Comparison of ENCODE assay signal across 8 mouse cellular contexts in the genomic region with DNA sequence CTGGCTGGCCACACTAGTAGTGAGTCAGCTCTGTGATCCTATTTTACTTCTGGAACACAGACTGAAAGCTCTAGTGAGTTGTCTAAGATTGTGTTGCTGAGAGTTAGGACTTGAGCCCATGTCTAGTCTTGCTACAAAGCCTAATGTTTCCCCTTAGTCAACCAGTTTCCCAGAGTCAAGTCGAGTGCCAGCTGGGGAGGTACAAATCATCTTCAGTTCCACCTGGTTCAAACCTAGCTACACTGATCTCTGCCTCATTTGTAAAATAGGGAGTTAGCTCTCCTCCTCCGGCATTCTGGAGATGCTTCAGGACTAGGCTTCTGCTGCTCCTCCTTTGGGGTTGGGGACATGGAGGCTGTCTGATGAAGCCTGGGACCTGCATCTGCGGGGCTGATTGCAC. TPM values are rescaled to one million over a fixed set of nuclear protein-coding genes. Genes with fewer than 3 reads are reported as not detected.
DNase-seq lines count a peak whose midpoint lies in the region; ATAC-seq and TF ChIP-seq lines count a peak whose summit lies in the region.

No protein-coding gene starts in this region.

- 31% methylated on average over 3 of the region's 3 CpGs for WGBS in kidney, embryonic 14.5 days
- WGBS in bone marrow, adult 2 months, result 43% methylated on average over 3 of the region's 3 CpGs
- 63% methylated on average over 3 of the region's 3 CpGs for WGBS in hindbrain, embryonic 10.5 days
- WGBS in midbrain, embryonic 14.5 days, result 68% methylated on average over 3 of the region's 3 CpGs

- no peak for TF ChIP-seq POLR2A in bone marrow, adult 2 months (IDR thresholded peaks at IDR 0.05; ENCODE audit: borderline replicate concordance, control insufficient read depth, low read depth, low read length)

- no peaks in the 10 kb centered on the region for H3K9me3 ChIP-seq in kidney, embryonic 14.5 days (ENCODE audit: control insufficient read depth, low read length)
- no peaks in the 10 kb centered on the region for H3K9me3 ChIP-seq in hindbrain, embryonic 10.5 days
- no peaks in the 10 kb centered on the region for H3K9me3 ChIP-seq in midbrain, embryonic 14.5 days (ENCODE audit: control insufficient read depth, low read length)

- DNase-seq in kidney, postnatal 14 days, result no peak
- no peak for DNase-seq in hindbrain, embryonic 10.5 days (ENCODE audit: low spot score)
- peak; percentile 11 for DNase-seq in midbrain, embryonic 14.5 days
- no peak for DNase-seq in T-cell, adult 2 months (ENCODE audit: low spot score)
- no peak for DNase-seq in gastrocnemius, adult 8-10 months (ENCODE audit: low spot score in 2 of 2)

- H3K9ac ChIP-seq in kidney, embryonic 14.5 days (ENCODE audit: low read depth, low read length), result peak overlapping the region; percentile 93
- H3K9ac ChIP-seq in midbrain, embryonic 14.5 days (replicated peaks; ENCODE audit: low read length), result peak overlapping the region; percentile 86

- H3K27ac ChIP-seq in kidney, embryonic 14.5 days (ENCODE audit: low read depth, low read length), result peak overlapping the region; percentile 92
- no peak overlapping the region for H3K27ac ChIP-seq in bone marrow, adult 2 months (ENCODE audit: control insufficient read depth, insufficient read depth, low read depth, low read length, poor library complexity)
- peak overlapping the region; percentile 96 for H3K27ac ChIP-seq in hindbrain, embryonic 10.5 days
- peak overlapping the region; percentile 89 for H3K27ac ChIP-seq in midbrain, embryonic 14.5 days (replicated peaks; ENCODE audit: low read depth, low read length)

- peaks cover 26% of the 10 kb centered on the region; the same call in 1 of the 2 replicates for H3K4me1 ChIP-seq in kidney, embryonic 14.5 days (ENCODE audit: control insufficient read depth, insufficient read depth, low read length)
- H3K4me1 ChIP-seq in bone marrow, adult 2 months (ENCODE audit: control insufficient read depth, insufficient read depth, low read length), result peaks cover 2% of the 10 kb centered on the region; the same call in 1 of the 2 replicates
- H3K4me1 ChIP-seq in hindbrain, embryonic 10.5 days (replicated peaks), result peaks cover 46% of the 10 kb centered on the region
- peaks cover 26% of the 10 kb centered on the region for H3K4me1 ChIP-seq in midbrain, embryonic 14.5 days (ENCODE audit: control insufficient read depth, insufficient read depth, low read length)

- H3K36me3 ChIP-seq in kidney, embryonic 14.5 days (ENCODE audit: control insufficient read depth, insufficient read depth, low read length), result peaks cover 28% of the 10 kb centered on the region
- peaks cover 39% of the 10 kb centered on the region for H3K36me3 ChIP-seq in hindbrain, embryonic 10.5 days
- H3K36me3 ChIP-seq in midbrain, embryonic 14.5 days (ENCODE audit: control insufficient read depth, insufficient read depth, low read length), result peaks cover 33% of the 10 kb centered on the region

- no peak for ATAC-seq in kidney, embryonic 14.5 days (ENCODE audit: low FRiP score, low TSS enrichment)
- no peak for ATAC-seq in midbrain, embryonic 14.5 days (ENCODE audit: low FRiP score, low TSS enrichment)
- no peak for ATAC-seq in inflammation-experienced regulatory T-cells, adult 6 months

- H3K27me3 ChIP-seq in kidney, embryonic 14.5 days (ENCODE audit: control insufficient read depth, insufficient read depth, low read length), result no peaks in the 10 kb centered on the region
- no peaks in the 10 kb centered on the region for H3K27me3 ChIP-seq in hindbrain, embryonic 10.5 days (ENCODE audit: insufficient read depth, poor library complexity, severe bottlenecking)
- H3K27me3 ChIP-seq in midbrain, embryonic 14.5 days (ENCODE audit: control insufficient read depth, insufficient read depth, low read length), result no peaks in the 10 kb centered on the region

- peak overlapping the region; percentile 65 for H3K4me2 ChIP-seq in kidney, embryonic 14.5 days (replicated peaks; ENCODE audit: low read depth, low read length)
- H3K4me2 ChIP-seq in midbrain, embryonic 14.5 days (ENCODE audit: low read length), result peak overlapping the region; percentile 79

- TF ChIP-seq CTCF in bone marrow, adult 2 months (IDR thresholded peaks at IDR 0.05; ENCODE audit: control insufficient read depth, insufficient read depth, low read length), result no peak

- peak overlapping the region; percentile 89 for H3K4me3 ChIP-seq in kidney, embryonic 14.5 days (ENCODE audit: low read length)
- H3K4me3 ChIP-seq in bone marrow, adult 2 months (replicated peaks; ENCODE audit: control insufficient read depth, low read depth, low read length), result peak overlapping the region; percentile 36
- peak overlapping the region; percentile 97 for H3K4me3 ChIP-seq in hindbrain, embryonic 10.5 days
- peak overlapping the region; percentile 88 for H3K4me3 ChIP-seq in midbrain, embryonic 14.5 days (replicated peaks; ENCODE audit: low read depth, low read length)

RNA-seq across cellular contexts. Expression of a gene that starts 0.6 kb away (rescaled TPM):
- 238 and 353 TPM in 2 replicates for polyA plus RNA-seq in kidney, embryonic 14.5 days (2014; fragmentation: Nextera tagmentation; extraction: Ambion mirVana)
- polyA plus RNA-seq in bone marrow, adult 2 months (2011; ENCODE audit: insufficient read depth, insufficient read length, low replicate concordance, missing spikeins), result 59.3 and 107 TPM in 2 replicates
- 461 and 484 TPM in 2 replicates for polyA plus RNA-seq in hindbrain, embryonic 10.5 days (2016; fragmentation: Nextera tagmentation; extraction: Ambion mirVana)
- 208 and 247 TPM in 2 replicates for polyA plus RNA-seq in midbrain, embryonic 14.5 days (2014; fragmentation: Nextera tagmentation; extraction: Ambion mirVana)
- total RNA-seq in gastrocnemius, adult 8-10 months (2022), result 100 to 1,000 TPM; 116 to 144 (median 125) TPM
- polyA plus RNA-seq in inflammation-experienced regulatory T-cells, adult 6 months (2017; shearing (Covaris generic)), result 100 to 1,000 TPM in 2 of 3 experiments, 10 to 100 TPM in 1; 94.0 to 107 (median 105) TPM

RNA-seq across cellular contexts. Expression of a gene that starts 0.9 kb away (rescaled TPM):
- polyA plus RNA-seq in kidney, embryonic 14.5 days (2014; fragmentation: Nextera tagmentation; extraction: Ambion mirVana), result 21.5 and 30.0 TPM in 2 replicates
- polyA plus RNA-seq in bone marrow, adult 2 months (2011; ENCODE audit: insufficient read depth, insufficient read length, low replicate concordance, missing spikeins), result 3.7 and 5.3 TPM in 2 replicates
- polyA plus RNA-seq in hindbrain, embryonic 10.5 days (2016; fragmentation: Nextera tagmentation; extraction: Ambion mirVana), result 21.6 and 23.3 TPM in 2 replicates
- 27.5 and 29.1 TPM in 2 replicates for polyA plus RNA-seq in midbrain, embryonic 14.5 days (2014; fragmentation: Nextera tagmentation; extraction: Ambion mirVana)
- total RNA-seq in gastrocnemius, adult 8-10 months (2022), result 1 to 10 TPM; 3.5 to 4.5 (median 3.6) TPM
- polyA plus RNA-seq in inflammation-experienced regulatory T-cells, adult 6 months (2017; shearing (Covaris generic)), result 10 to 100 TPM in 1 of 3 experiments, 1 to 10 TPM in 2; 8.4 to 10.7 (median 9.5) TPM

RNA-seq across cellular contexts. Expression of a gene that starts 27.4 kb away (rescaled TPM):
- 57.9 and 59.2 TPM in 2 replicates for polyA plus RNA-seq in kidney, embryonic 14.5 days (2014; fragmentation: Nextera tagmentation; extraction: Ambion mirVana)
- 7.2 and 16.5 TPM in 2 replicates for polyA plus RNA-seq in bone marrow, adult 2 months (2011; ENCODE audit: insufficient read depth, insufficient read length, low replicate concordance, missing spikeins)
- 62.4 and 66.3 TPM in 2 replicates for polyA plus RNA-seq in hindbrain, embryonic 10.5 days (2016; fragmentation: Nextera tagmentation; extraction: Ambion mirVana)
- polyA plus RNA-seq in midbrain, embryonic 14.5 days (2014; fragmentation: Nextera tagmentation; extraction: Ambion mirVana), result 42.1 and 44.3 TPM in 2 replicates
- total RNA-seq in gastrocnemius, adult 8-10 months (2022), result 1 to 10 TPM in 2 of 4 experiments, under 1 TPM in 2; 0.80 to 1.7 (median 1.1) TPM
- 10 to 100 TPM; 17.8 to 20.5 (median 18.6) TPM for polyA plus RNA-seq in inflammation-experienced regulatory T-cells, adult 6 months (2017; shearing (Covaris generic))

RNA-seq across cellular contexts. Expression of a gene that starts 27.6 kb away (rescaled TPM):
- 10.5 and 14.1 TPM in 2 replicates for polyA plus RNA-seq in kidney, embryonic 14.5 days (2014; fragmentation: Nextera tagmentation; extraction: Ambion mirVana)
- polyA plus RNA-seq in bone marrow, adult 2 months (2011; ENCODE audit: insufficient read depth, insufficient read length, low replicate concordance, missing spikeins), result 17.7 and 34.4 TPM in 2 replicates
- polyA plus RNA-seq in hindbrain, embryonic 10.5 days (2016; fragmentation: Nextera tagmentation; extraction: Ambion mirVana), result 14.2 and 17.0 TPM in 2 replicates
- polyA plus RNA-seq in midbrain, embryonic 14.5 days (2014; fragmentation: Nextera tagmentation; extraction: Ambion mirVana), result 17.8 and 20.5 TPM in 2 replicates
- total RNA-seq in gastrocnemius, adult 8-10 months (2022), result 1 to 10 TPM; 7.6 to 8.3 (median 7.8) TPM
- polyA plus RNA-seq in inflammation-experienced regulatory T-cells, adult 6 months (2017; shearing (Covaris generic)), result 10 to 100 TPM; 31.7 to 42.7 (median 34.1) TPM

RNA-seq across cellular contexts. Expression of a gene that starts 29.5 kb away (rescaled TPM):
- polyA plus RNA-seq in kidney, embryonic 14.5 days (2014; fragmentation: Nextera tagmentation; extraction: Ambion mirVana), result 1.2 and 2.0 TPM in 2 replicates
- 0.41 and 0.77 TPM in 2 replicates for polyA plus RNA-seq in bone marrow, adult 2 months (2011; ENCODE audit: insufficient read depth, insufficient read length, low replicate concordance, missing spikeins)
- polyA plus RNA-seq in hindbrain, embryonic 10.5 days (2016; fragmentation: Nextera tagmentation; extraction: Ambion mirVana), result 0.89 and 1.0 TPM in 2 replicates
- polyA plus RNA-seq in midbrain, embryonic 14.5 days (2014; fragmentation: Nextera tagmentation; extraction: Ambion mirVana), result 0.53 and 0.83 TPM in 2 replicates
- total RNA-seq in gastrocnemius, adult 8-10 months (2022), result not detected
- polyA plus RNA-seq in inflammation-experienced regulatory T-cells, adult 6 months (2017; shearing (Covaris generic)), result under 1 TPM in 1 of 3 experiments, not detected in 2; 0.79 TPM

Comparison
In these comparisons a context has a peak if more than half of its experiments do, and no peak if none do; other contexts are left out.
1. H3K4me3 ChIP-seq: peak in every context shown above with its lines; median percentile 97 in hindbrain, embryonic 10.5 days; 89 in kidney, embryonic 14.5 days; 88 in midbrain, embryonic 14.5 days; 36 in bone marrow, adult 2 months.